Comparison of ENCODE assay signal across 13 mouse cellular contexts in the genomic region with DNA sequence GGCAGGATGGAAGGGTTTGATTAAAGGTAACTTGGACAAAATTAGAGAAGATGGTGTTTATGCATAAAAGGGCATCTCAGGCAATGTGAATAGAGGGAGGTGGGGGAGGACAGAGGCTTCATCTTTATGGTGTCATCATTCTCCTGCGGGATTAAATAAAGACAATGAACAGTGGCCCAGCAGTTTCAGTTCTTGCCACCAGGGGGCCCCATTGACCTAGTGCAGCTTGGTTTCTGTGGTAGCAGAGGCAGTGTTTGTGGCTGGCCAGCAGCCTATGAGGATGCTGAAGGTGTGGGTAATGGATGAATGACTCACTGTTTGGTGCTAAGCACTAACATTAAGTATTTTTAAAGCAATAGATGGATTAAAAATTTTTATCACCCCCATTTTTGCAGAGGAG.
DNase-seq lines count a peak whose midpoint lies in the region; ATAC-seq and TF ChIP-seq lines count a peak whose summit lies in the region.
"Had no signal": no experiment of that assay in that cellular context is flagged by ENCODE, and none has a peak within 500 bp of the region (broad histone marks: within the 10 kb centered on the region; RNA-seq: fewer than 3 reads in every experiment).

No protein-coding gene starts in this region.

- H3K4me3 ChIP-seq in heart, adult 2 months = no peak overlapping the region
- no peak overlapping the region for H3K4me3 ChIP-seq in midbrain, postnatal 0 days (ENCODE audit: low read depth, low read length)
- H3K4me3 ChIP-seq in midbrain, embryonic 15.5 days = no peak overlapping the region
- H3K4me3 ChIP-seq in limb, embryonic 10.5 days = no peak overlapping the region
- H3K4me3 ChIP-seq: erythroblast, embryonic 14.5 days; hindbrain, embryonic 15.5 days had no signal

- TF ChIP-seq EP300 in heart, adult 2 months (IDR thresholded peaks at IDR 0.05; ENCODE audit: insufficient read depth, low read depth, low read length) = no peak

- no peak overlapping the region for H3K4me2 ChIP-seq in midbrain, postnatal 0 days (ENCODE audit: low read depth, low read length, poor library complexity, severe bottlenecking)
- H3K4me2 ChIP-seq in midbrain, embryonic 15.5 days = no peak overlapping the region
- H3K4me2 ChIP-seq: hindbrain, embryonic 15.5 days had no signal

- H3K9me3 ChIP-seq in midbrain, postnatal 0 days (ENCODE audit: low read length) = 0 out of 2 replicates have a peak, but pooled peaks cover 3% of the 10 kb centered on the region
- H3K9me3 ChIP-seq in midbrain, embryonic 15.5 days = no peaks in the 10 kb centered on the region
- no peaks in the 10 kb centered on the region for H3K9me3 ChIP-seq in limb, embryonic 10.5 days (replicated peaks)
- H3K9me3 ChIP-seq: G1E; hindbrain, embryonic 15.5 days had no signal

- no peaks in the 10 kb centered on the region for H3K79me2 ChIP-seq in heart, adult 2 months (replicated peaks; ENCODE audit: control insufficient read depth, insufficient read depth, low read length)

- H3K4me1 ChIP-seq in heart, adult 2 months (ENCODE audit: control insufficient read depth, insufficient read depth, low read length) = no peaks in the 10 kb centered on the region
- no peaks in the 10 kb centered on the region for H3K4me1 ChIP-seq in midbrain, postnatal 0 days (ENCODE audit: insufficient read depth, low read length)
- H3K4me1 ChIP-seq in midbrain, embryonic 15.5 days = no peaks in the 10 kb centered on the region
- H3K4me1 ChIP-seq in limb, embryonic 10.5 days = 0 out of 2 replicates have a peak, but pooled peaks cover 2% of the 10 kb centered on the region
- H3K4me1 ChIP-seq: hindbrain, embryonic 15.5 days had no signal

- H3K36me3 ChIP-seq in heart, adult 2 months (ENCODE audit: control insufficient read depth, insufficient read depth, low read length) = no peaks in the 10 kb centered on the region
- no peaks in the 10 kb centered on the region for H3K36me3 ChIP-seq in midbrain, postnatal 0 days (ENCODE audit: insufficient read depth, low read length)
- no peaks in the 10 kb centered on the region for H3K36me3 ChIP-seq in midbrain, embryonic 15.5 days (replicated peaks)
- H3K36me3 ChIP-seq in splenic B cell, adult 2 months (ENCODE audit: control insufficient read depth, insufficient read depth, low read length, poor library complexity, severe bottlenecking) = no peaks in the 10 kb centered on the region
- no peaks in the 10 kb centered on the region for H3K36me3 ChIP-seq in limb, embryonic 10.5 days
- H3K36me3 ChIP-seq: G1E; hindbrain, embryonic 15.5 days had no signal

- no peak for DNase-seq in heart, adult 2 months
- no peak for DNase-seq in heart, postnatal 36 days
- no peak for DNase-seq in midbrain, postnatal 0 days (ENCODE audit: low spot score)
- DNase-seq in ES-CJ7 (ENCODE audit: low read depth, low spot score) = peak; percentile 44
- peak; percentile 24 for DNase-seq in splenic B cell, adult 2 months (ENCODE audit: low read depth, low spot score)
- no peak for DNase-seq in cerebellum, adult 9-10 months
- DNase-seq in limb, embryonic 10.5 days (ENCODE audit: low spot score) = no peak
- DNase-seq: cerebellum, adult 9-11 months; left cerebral cortex, postnatal 4 days had no signal

- no peak overlapping the region for H3K27ac ChIP-seq in heart, adult 2 months
- no peak overlapping the region for H3K27ac ChIP-seq in midbrain, postnatal 0 days (ENCODE audit: low read depth, low read length)
- H3K27ac ChIP-seq in midbrain, embryonic 15.5 days = no peak overlapping the region
- no peak overlapping the region for H3K27ac ChIP-seq in limb, embryonic 10.5 days
- H3K27ac ChIP-seq: hindbrain, embryonic 15.5 days had no signal

- H3K27me3 ChIP-seq in heart, adult 2 months (ENCODE audit: control insufficient read depth, insufficient read depth, low read length) = no peaks in the 10 kb centered on the region
- no peaks in the 10 kb centered on the region for H3K27me3 ChIP-seq in midbrain, postnatal 0 days (ENCODE audit: insufficient read depth, low read length)
- H3K27me3 ChIP-seq in midbrain, embryonic 15.5 days (replicated peaks) = no peaks in the 10 kb centered on the region
- no peaks in the 10 kb centered on the region for H3K27me3 ChIP-seq in splenic B cell, adult 2 months (ENCODE audit: control insufficient read depth, insufficient read depth, low read length, poor library complexity, severe bottlenecking)
- no peaks in the 10 kb centered on the region for H3K27me3 ChIP-seq in limb, embryonic 10.5 days (ENCODE audit: low read depth, poor library complexity, severe bottlenecking)
- H3K27me3 ChIP-seq: hindbrain, embryonic 15.5 days had no signal

- H3K9ac ChIP-seq in heart, adult 2 months (ENCODE audit: low read depth, low read length) = no peak overlapping the region
- H3K9ac ChIP-seq in midbrain, postnatal 0 days (replicated peaks; ENCODE audit: low read length, poor library complexity, severe bottlenecking) = no peak overlapping the region
- no peak overlapping the region for H3K9ac ChIP-seq in midbrain, embryonic 15.5 days
- H3K9ac ChIP-seq: hindbrain, embryonic 15.5 days had no signal

- no peak for ATAC-seq in midbrain, postnatal 0 days (ENCODE audit: low FRiP score)
- ATAC-seq in midbrain, embryonic 15.5 days (replicated peaks) = no peak

- WGBS in heart, adult 2 months = 85% methylated on average over 1 of the region's 1 CpGs
- WGBS in midbrain, postnatal 0 days = 89% methylated on average over 1 of the region's 1 CpGs
- WGBS in midbrain, embryonic 15.5 days = 96% methylated on average over 1 of the region's 1 CpGs
- 98% methylated on average over 1 of the region's 1 CpGs for WGBS in limb, embryonic 10.5 days

- no peak for TF ChIP-seq POLR2A in heart, adult 2 months (IDR thresholded peaks at IDR 0.05; ENCODE audit: insufficient read depth, low read depth, low read length)

- intact Hi-C loops in heart, adult 2 months (cut with DNase I) = no loop called here
- intact Hi-C loops in heart, postnatal 36 days (cut with DNase I) = no loop called here

- TF ChIP-seq CTCF in heart, adult 2 months (IDR thresholded peaks at IDR 0.05) = peak; percentile 37
- TF ChIP-seq CTCF in midbrain, postnatal 0 days (IDR thresholded peaks at IDR 0.05) = peak; percentile 44

Comparison
In these comparisons a context has a peak if more than half of its experiments do, and no peak if none do; other contexts are left out.
1. DNase-seq: peak in ES-CJ7 (single experiment) and splenic B cell, adult 2 months (single experiment); none in heart, adult 2 months (0 of 2), heart, postnatal 36 days (0 of 2), midbrain, postnatal 0 days (single experiment), cerebellum, adult 9-10 months (single experiment) and limb, embryonic 10.5 days (single experiment).